Mouse (Mus musculus) erythroblast, embryonic 14.5 days (primary cell): ENCODE measurements around the gene Ints14.

Source experiments
- GATA1 ChIP-seq: IDR thresholded peaks from 2 replicates; pipeline ENCODE4 v1.6.1; 2012; ENCODE audit warnings: low read length, inconsistent platforms, mixed read lengths
- TAL1 ChIP-seq: IDR thresholded peaks from 3 replicates; pipeline ENCODE4 v1.6.1; 2012; ENCODE audit warnings: low read length, inconsistent platforms, mixed read lengths

- TF ChIP-seq GATA1 (no peak), TAL1 (no peak)
Observed at GRCm38 (mm10) chr9:64941650-64942049, 19.1 kb upstream of the Ints14 start.
